Mouse (Mus musculus) myocyte (in vitro differentiated cells): ENCODE measurements around the gene Cdr2. TPM values are rescaled to one million over a fixed set of nuclear protein-coding genes. Genes with fewer than 3 reads are reported as not detected.
"Not testable (repeated sequence)": the region's sequence is repeated elsewhere in the genome, so short reads cannot be mapped to it uniquely, and the experiment has no call there.

Source experiments
- H3K27me3 ChIP-seq: one replicate; pipeline ENCODE4 v1.6.1; 2011; ENCODE audit not compliant: control insufficient read depth, insufficient read depth, insufficient read length
- H3K36me3 ChIP-seq: one replicate; pipeline ENCODE4 v1.6.1; 2011; ENCODE audit not compliant: control insufficient read depth, insufficient read depth
- H3K4me2 ChIP-seq: one replicate; pipeline ENCODE4 v1.6.1; 2011; ENCODE audit warnings: low read depth, control low read depth
- H3K4me3 ChIP-seq: one replicate; pipeline ENCODE4 v1.5.1; 2011; ENCODE audit warnings: mild to moderate bottlenecking, control low read depth, moderate library complexity
- H3K79me2 ChIP-seq: one replicate; pipeline ENCODE4 v1.6.1; 2011; ENCODE audit not compliant: control insufficient read depth, insufficient read depth
- H3ac ChIP-seq: one replicate; pipeline ENCODE4 v1.6.1; 2011; ENCODE audit not compliant: control insufficient read depth, insufficient read length
- CEBPB ChIP-seq: IDR thresholded peaks from 2 replicates; pipeline ENCODE4 v1.6.1; 2011; ENCODE audit warnings: mild to moderate bottlenecking, moderate library complexity; ENCODE audit not compliant: poor library complexity, insufficient read depth, severe bottlenecking
- E2F4 ChIP-seq: IDR thresholded peaks from one replicate; pipeline ENCODE4 v1.6.1; 2011; ENCODE audit warnings: mild to moderate bottlenecking, control low read depth, moderate library complexity; ENCODE audit not compliant: insufficient read depth
- MAX ChIP-seq: IDR thresholded peaks from one replicate; pipeline ENCODE4 v1.6.1; 2011; ENCODE audit warnings: low read depth, mild to moderate bottlenecking, control low read depth
- MYOD1 ChIP-seq, 3 experiments: IDR thresholded peaks; one replicate each; pipeline ENCODE4 v1.6.1; 2011; ENCODE audit warnings: control low read depth in 2 of 3, low read depth in 2 of 3, mild to moderate bottlenecking in 2 of 3, moderate library complexity in 1 of 3; ENCODE audit not compliant: insufficient read length in 2 of 3, control insufficient read depth in 1 of 3
- MYOG ChIP-seq, 3 experiments: IDR thresholded peaks; one replicate each; pipeline ENCODE4 v1.6.1; 2011; ENCODE audit warnings: control low read depth in 2 of 3, low read depth in 2 of 3, mild to moderate bottlenecking in 2 of 3; ENCODE audit not compliant: insufficient read length in 2 of 3, control insufficient read depth in 1 of 3, insufficient read depth in 1 of 3
- POLR2A ChIP-seq: IDR thresholded peaks from one replicate; pipeline ENCODE4 v1.6.1; 2011; ENCODE audit warnings: low read depth, mild to moderate bottlenecking, control low read depth, moderate library complexity; ENCODE audit not compliant: insufficient read length
- POLR2AphosphoS2 ChIP-seq: IDR thresholded peaks from one replicate; pipeline ENCODE4 v1.6.1; 2011; ENCODE audit warnings: low read depth, control low read depth; ENCODE audit not compliant: insufficient read length
- REST ChIP-seq: IDR thresholded peaks from one replicate; pipeline ENCODE4 v1.6.1; 2011; ENCODE audit warnings: mild to moderate bottlenecking, control low read depth, moderate library complexity; ENCODE audit not compliant: insufficient read depth, insufficient read length
- SRF ChIP-seq: IDR thresholded peaks from one replicate; pipeline ENCODE4 v1.6.1; 2011; ENCODE audit warnings: low read depth; ENCODE audit not compliant: control insufficient read depth, insufficient read length
- TCF12 ChIP-seq: IDR thresholded peaks from one replicate; pipeline ENCODE4 v1.6.1; 2011; ENCODE audit warnings: mild to moderate bottlenecking, control low read depth; ENCODE audit not compliant: poor library complexity, insufficient read depth, severe bottlenecking
- TCF3 ChIP-seq: IDR thresholded peaks from one replicate; pipeline ENCODE4 v1.6.1; 2011; ENCODE audit warnings: low read depth, control low read depth; ENCODE audit not compliant: insufficient read length
- USF1 ChIP-seq: IDR thresholded peaks from one replicate; pipeline ENCODE4 v1.6.1; 2011; ENCODE audit warnings: low read depth, mild to moderate bottlenecking, control low read depth, moderate library complexity
- polyA plus RNA-seq: library from polyadenylated mRNA; unstranded; fragments of >200 nt; fragmentation: generic; extraction: Trizol; gene quantifications from one replicate; pipeline ENCODE4 v1.2.1, GENCODE M21; 2012; ENCODE audit warnings: missing spikeins

Gene Cdr2
- polyA plus RNA-seq, 1 experiment = 9.6 TPM

DNA sequence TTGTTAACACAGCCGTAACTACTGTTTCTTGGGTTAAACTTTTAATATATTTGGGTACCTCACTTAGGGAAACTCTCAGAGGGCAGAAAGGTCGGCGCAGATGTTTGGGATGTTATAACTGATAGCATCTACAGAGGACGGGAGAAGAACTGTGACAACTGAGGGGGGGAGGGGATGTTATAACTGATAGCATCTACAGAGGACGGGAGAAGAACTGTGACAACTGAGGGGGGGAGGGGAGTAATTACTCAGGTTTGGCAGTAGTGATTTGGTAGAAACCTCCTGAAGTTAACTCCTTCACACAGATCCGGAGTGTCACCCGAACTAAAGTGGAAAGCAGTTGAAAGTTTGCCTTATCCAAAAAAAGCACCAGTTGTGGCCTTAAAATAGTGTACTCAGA, 856 bp upstream of the Cdr2 start:
- H3K4me2 ChIP-seq = peak overlapping the region; percentile 87
- H3K79me2 ChIP-seq = peaks cover 26% of the 10 kb centered on the region
- TF ChIP-seq POLR2A (no peak), SRF (no peak), E2F4 (no peak), CEBPB (no peak), REST (no peak), TCF12 (no peak), MYOG (IDR thresholded peaks at IDR 0.05; ENCODE audit: control insufficient read depth in 1 of 3, insufficient read depth in 1 of 3, insufficient read length in 2 of 3, low read depth in 2 of 3) (no peak), USF1 (no peak), MAX (no peak), MYOD1 (IDR thresholded peaks at IDR 0.05; ENCODE audit: control insufficient read depth in 1 of 3, insufficient read length in 2 of 3, low read depth in 2 of 3) (no peak), POLR2AphosphoS2 (no peak), TCF3 (no peak)
- no peaks in the 10 kb centered on the region for H3K36me3 ChIP-seq
- peaks cover 6% of the 10 kb centered on the region for H3K27me3 ChIP-seq
- peak overlapping the region; percentile 53 for H3K4me3 ChIP-seq
- peak overlapping the region; percentile 45 for H3ac ChIP-seq

GRCm38 (mm10) chr7:120980931-120981924, 884 bp downstream of the Cdr2 start:
- TF ChIP-seq CEBPB (no peak), MYOG (IDR thresholded peaks at IDR 0.05; ENCODE audit: control insufficient read depth in 1 of 3, insufficient read depth in 1 of 3, insufficient read length in 2 of 3, low read depth in 2 of 3) (no peak), REST (no peak)
- H3ac ChIP-seq = peak overlapping the region; percentile 45

DNA sequence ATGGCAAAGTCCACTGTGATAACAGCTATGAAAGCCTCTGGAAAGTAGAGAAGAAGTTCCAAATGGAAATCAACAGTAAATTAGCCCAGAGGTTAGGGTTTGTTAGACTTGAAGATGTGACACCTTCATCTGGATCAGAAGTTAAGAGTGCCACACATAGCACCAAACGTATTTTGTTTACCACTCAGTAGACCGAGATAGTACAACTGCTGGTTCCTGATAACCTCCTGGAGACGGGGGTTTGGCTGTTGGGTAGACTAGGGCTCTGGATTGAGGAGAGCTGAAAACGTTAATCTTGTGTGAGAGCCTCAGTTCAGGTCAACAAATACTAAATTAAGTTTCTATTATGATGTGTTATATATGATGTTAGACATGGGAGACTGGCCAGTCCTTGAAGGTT, 2.1 kb downstream of the Cdr2 start:
- Histone ChIP-seq H3K4me2 (no peak overlapping the region), H3K79me2 (peaks cover 49% of the 10 kb centered on the region), H3K36me3 (no peaks in the 10 kb centered on the region), H3ac (no peak overlapping the region), H3K4me3 (no peak overlapping the region), H3K27me3 (no peaks in the 10 kb centered on the region)
- TF ChIP-seq TCF12 (no peak), POLR2A (no peak), CEBPB (no peak), MYOG (IDR thresholded peaks at IDR 0.05; ENCODE audit: control insufficient read depth in 1 of 3, insufficient read depth in 1 of 3, insufficient read length in 2 of 3, low read depth in 2 of 3) (no peak), USF1 (no peak), POLR2AphosphoS2 (no peak), SRF (no peak), REST (no peak), MAX (no peak), TCF3 (no peak), E2F4 (no peak), MYOD1 (IDR thresholded peaks at IDR 0.05; ENCODE audit: control insufficient read depth in 1 of 3, insufficient read length in 2 of 3, low read depth in 2 of 3) (no peak)

More at GRCm38 (mm10) chr7:120980931-120981924, 884 bp downstream of the Cdr2 start:
- H3K4me2 ChIP-seq = peak overlapping the region; percentile 72
- peak overlapping the region; percentile 53 for H3K4me3 ChIP-seq
- H3K27me3 ChIP-seq = no peaks in the 10 kb centered on the region
- H3K79me2 ChIP-seq = peaks cover 38% of the 10 kb centered on the region
- no peaks in the 10 kb centered on the region for H3K36me3 ChIP-seq

GRCm38 (mm10) chr7:120977063-120977462, 5.0 kb downstream of the Cdr2 start:
- no peak overlapping the region for H3ac ChIP-seq
- TF ChIP-seq MAX = no peak
- no peak for TF ChIP-seq MYOD1 (IDR thresholded peaks at IDR 0.05; ENCODE audit: control insufficient read depth in 1 of 3, insufficient read length in 2 of 3, low read depth in 2 of 3)
- TF ChIP-seq CEBPB = no peak
- no peak for TF ChIP-seq POLR2AphosphoS2
- no peak for TF ChIP-seq SRF
- TF ChIP-seq TCF12 = no peak
- no peak for TF ChIP-seq POLR2A
- no peak for TF ChIP-seq USF1
- no peak for TF ChIP-seq MYOG (IDR thresholded peaks at IDR 0.05; ENCODE audit: control insufficient read depth in 1 of 3, insufficient read depth in 1 of 3, insufficient read length in 2 of 3, low read depth in 2 of 3)
- TF ChIP-seq TCF3 = no peak
- no peak for TF ChIP-seq E2F4
- no peaks in the 10 kb centered on the region for H3K27me3 ChIP-seq
- peak overlapping the region; percentile 12 for H3K4me2 ChIP-seq
- no peak overlapping the region for H3K4me3 ChIP-seq
- peaks cover 72% of the 10 kb centered on the region for H3K79me2 ChIP-seq
- H3K36me3 ChIP-seq = no peaks in the 10 kb centered on the region

GRCm38 (mm10) chr7:120974001-120974400, 8.1 kb downstream of the Cdr2 start:
- no peak overlapping the region for H3K4me2 ChIP-seq
- TF ChIP-seq POLR2A = no peak
- no peak for TF ChIP-seq TCF12
- TF ChIP-seq POLR2AphosphoS2 = no peak
- no peak for TF ChIP-seq E2F4

DNA sequence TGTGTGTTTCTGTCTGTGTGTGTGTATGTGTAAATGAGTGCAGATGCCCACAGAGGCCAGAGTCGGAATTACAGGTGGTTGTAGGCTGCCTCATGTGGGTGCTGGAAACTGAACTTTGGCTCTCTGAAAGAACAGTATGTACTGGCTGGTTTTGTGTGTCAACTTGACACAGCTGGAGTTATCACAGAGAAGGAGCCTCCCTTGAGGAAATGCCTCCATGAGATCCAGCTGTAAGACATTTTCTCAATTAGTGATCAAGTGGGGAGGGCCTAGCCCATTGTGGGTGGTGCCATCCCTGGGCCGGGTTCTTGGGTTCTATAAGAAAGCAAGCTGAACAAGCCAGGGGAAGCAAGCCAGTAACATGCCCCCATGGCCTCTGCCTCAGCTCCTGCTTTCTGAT, 9.6 kb downstream of the Cdr2 start:
- not testable (repeated sequence) for H3K27me3 ChIP-seq, H3K36me3 ChIP-seq

More at GRCm38 (mm10) chr7:120974001-120974400, 8.1 kb downstream of the Cdr2 start:
- Histone ChIP-seq H3K27me3 (no peaks in the 10 kb centered on the region), H3ac (no peak overlapping the region), H3K79me2 (peaks cover 53% of the 10 kb centered on the region), H3K4me3 (no peak overlapping the region), H3K36me3 (no peaks in the 10 kb centered on the region)

More for the DNA sequence above, 9.6 kb downstream of the Cdr2 start:
- H3ac ChIP-seq, H3K4me2 ChIP-seq, H3K4me3 ChIP-seq: not testable (repeated sequence)
- H3K79me2 ChIP-seq = peaks cover 47% of the 10 kb centered on the region
